Mouse (Mus musculus): ENCODE measurements around the gene Dgkq.
"Not testable (repeated sequence)": the region's sequence is repeated elsewhere in the genome, so short reads cannot be mapped to it uniquely, and the experiment has no call there.

Dgkq gene

DNA sequence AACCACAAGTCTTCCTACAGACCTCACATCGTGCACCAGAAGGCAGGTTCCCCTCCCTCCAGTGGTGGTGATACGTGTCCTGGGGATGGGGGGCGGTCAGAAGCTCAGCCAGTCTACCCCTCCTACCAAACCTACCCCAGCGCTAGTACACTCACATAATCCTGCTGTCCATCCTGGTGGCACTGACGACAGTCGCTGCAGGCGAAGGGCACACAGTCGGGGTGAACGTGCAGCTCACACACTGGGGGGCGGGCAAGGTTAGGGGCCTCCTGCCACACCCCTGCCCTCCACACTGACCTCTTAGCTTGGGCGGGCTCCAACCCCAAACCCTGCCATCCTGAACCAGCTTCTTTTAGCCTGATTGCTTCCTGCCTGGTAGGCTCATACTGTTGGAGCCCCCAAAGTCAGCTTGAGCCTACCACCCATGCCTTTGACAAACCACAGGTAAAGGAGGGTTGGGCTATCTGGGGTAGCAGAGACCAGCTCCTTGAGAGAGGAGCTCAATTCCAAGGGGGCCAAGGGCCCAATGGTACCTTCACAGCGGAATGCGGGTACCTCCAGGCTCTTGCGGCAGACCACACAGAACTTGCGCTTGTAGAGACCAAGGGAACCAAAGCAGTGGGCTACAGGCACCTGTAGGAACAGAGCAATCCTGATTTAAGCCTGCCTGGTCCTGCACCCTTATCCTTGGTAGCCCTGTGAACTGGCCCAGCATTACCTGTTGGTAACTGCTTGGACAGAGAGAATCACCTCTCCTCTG, 13.4 kb downstream of the Dgkq start:
- DNase-seq (ENCODE audit: extremely low read depth, low read depth, low spot score), result no peak

GRCm38 (mm10) chr5:108655381-108655780, 14.1 kb downstream of the Dgkq start:
- no peak for DNase-seq (ENCODE audit: extremely low read depth, low read depth, low spot score)

GRCm38 (mm10) chr5:108654444-108654990, 15.0 kb downstream of the Dgkq start:
- DNase-seq (ENCODE audit: extremely low read depth, low read depth, low spot score), result no peak

- no peak for DNase-seq (ENCODE audit: extremely low read depth, low read depth, low spot score)
Observed at GRCm38 (mm10) chr5:108653341-108653740, 16.1 kb downstream of the Dgkq start.

DNA sequence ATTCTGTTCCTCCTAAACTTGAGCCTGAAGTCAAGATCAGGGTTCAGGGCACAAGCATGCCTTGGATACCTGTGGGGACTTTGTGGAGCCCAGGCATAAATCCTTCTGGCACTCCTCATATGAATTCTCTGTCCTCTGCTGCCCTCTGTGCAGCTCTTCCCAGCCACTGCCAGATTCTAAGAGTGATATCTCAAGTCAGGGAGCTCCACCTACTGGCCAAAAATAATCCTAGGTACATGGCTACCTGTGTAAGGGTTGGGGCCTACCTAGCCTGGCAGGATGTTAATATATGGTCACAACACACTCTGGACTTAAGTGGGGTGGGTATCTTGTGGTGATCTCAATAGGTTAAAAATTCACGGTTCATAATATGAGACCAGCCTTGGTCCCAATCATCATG, 17.6 kb downstream of the Dgkq start:
- DNase-seq (ENCODE audit: extremely low read depth, low read depth, low spot score), result peak; percentile 23

- DNase-seq (ENCODE audit: extremely low read depth, low read depth, low spot score), result no peak
Observed at GRCm38 (mm10) chr5:108651136-108651720, 18.2 kb downstream of the Dgkq start.

DNA sequence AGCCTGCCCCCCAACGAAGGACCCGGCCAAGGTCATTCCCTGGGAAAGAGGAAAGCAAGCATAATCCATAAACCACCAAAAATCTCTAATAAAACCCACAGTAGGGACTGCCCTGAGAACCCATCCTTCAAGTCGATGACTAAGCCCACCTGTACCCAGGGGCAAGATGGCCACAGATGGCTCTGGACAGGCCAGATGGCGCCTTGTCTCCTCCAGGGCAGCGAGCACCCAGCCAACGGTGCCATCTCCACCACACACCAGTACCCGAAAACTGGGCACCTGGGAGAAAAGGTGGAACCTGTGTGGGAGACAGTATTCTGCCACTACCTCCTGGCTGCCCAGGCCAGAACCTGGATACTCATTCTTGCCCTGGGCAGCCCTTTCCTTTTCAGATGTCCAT, 19.1 kb downstream of the Dgkq start:
- DNase-seq (ENCODE audit: extremely low read depth, low read depth, low spot score), result no peak

- DNase-seq (ENCODE audit: extremely low read depth, low read depth, low spot score), result no peak
Observed at GRCm38 (mm10) chr5:108648937-108649576, 20.4 kb downstream of the Dgkq start.

DNA sequence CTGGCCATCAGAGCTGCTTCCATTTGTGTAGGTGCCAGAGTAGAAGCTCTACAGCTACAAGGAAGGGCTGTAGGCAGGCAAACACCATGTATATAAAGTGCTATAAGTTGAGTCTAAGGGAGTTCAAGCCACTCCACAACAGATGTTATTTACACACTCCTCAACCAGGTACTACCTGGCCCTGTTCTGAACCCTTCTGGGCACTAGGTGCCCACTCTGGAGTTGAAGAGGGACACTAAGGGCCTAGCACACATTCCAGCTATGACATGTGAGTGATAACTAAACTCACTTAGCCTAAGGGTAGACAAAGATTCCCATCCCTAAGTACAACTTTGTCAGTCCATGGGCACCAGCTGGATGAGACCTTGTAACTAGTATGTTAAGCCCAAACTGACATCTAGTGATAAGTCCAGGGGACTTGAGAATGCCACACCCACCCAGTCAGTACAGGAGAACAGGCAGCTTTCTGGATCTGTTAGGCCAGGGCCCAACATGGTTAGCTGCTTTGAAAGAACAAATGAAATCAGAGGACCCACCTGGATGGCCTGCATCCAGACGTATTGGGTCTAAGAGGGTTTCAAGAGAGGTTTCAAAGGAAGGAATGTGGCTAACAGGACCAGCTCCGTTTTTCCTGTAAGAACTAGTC, 21.5 kb downstream of the Dgkq start:
- no peak for DNase-seq (ENCODE audit: extremely low read depth, low read depth, low spot score)

DNA sequence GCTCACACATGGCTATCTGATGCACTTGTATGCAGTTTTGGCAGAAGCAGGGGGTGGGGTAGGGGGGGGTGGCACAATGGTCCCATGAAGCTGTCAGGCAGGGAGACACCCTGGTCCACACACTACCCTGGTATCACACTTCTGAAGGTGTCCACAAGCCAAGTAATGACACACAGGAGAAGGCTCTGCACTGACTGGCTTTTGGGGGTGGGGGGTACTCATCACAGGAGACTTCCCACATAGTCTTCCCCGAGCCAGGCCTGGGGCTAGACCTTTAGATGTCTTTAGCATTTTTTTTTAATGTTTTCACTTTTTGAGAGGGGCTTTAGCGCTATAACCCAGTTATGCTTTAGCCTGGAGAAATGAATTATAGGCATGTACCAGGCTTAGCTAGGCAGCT, 22.2 kb downstream of the Dgkq start:
- DNase-seq (ENCODE audit: extremely low read depth, low read depth, low spot score), result no peak

DNA sequence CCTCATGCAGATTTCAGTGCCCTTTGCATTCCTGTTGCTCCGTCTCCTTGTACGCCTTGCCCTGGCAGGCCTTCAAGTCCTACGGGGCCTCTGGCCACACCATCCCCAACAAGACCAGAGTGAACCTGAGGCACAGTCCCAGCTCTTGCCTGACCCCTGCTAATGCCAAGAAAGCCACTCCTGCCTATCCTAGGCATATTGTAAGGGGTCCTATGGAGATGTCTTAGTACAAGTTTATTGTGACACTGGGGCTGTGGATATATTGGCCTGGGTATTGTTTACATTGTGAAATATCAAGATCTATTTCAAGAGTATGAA, 23.2 kb downstream of the Dgkq start:
- DNase-seq (ENCODE audit: extremely low read depth, low read depth, low spot score), result no peak

- DNase-seq (ENCODE audit: extremely low read depth, low read depth, low spot score), result no peak
Observed at GRCm38 (mm10) chr5:108645651-108646342, 23.7 kb downstream of the Dgkq start.

DNA sequence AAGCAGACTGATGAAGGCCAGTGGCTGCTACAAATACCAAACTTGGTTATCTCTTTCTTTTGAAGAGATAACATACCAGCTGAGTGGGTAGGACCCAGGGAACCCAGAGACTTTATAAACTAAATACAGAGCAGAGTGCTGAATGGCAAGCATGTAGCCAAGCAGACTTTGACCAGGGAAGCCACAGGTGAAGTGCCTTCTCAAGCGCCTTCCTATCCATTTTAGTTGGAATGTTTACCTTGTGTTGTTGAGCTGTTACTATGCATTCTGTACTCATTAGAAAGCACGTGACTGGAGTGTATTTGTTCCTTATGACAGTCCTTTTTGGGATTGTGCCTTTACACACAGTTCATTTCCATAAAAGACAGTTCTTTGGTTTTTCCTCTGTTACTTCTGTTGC, 25.8 kb downstream of the Dgkq start:
- no peak for DNase-seq (ENCODE audit: extremely low read depth, low read depth, low spot score)

GRCm38 (mm10) chr5:108636172-108636571, 33.3 kb downstream of the Dgkq start:
- no peak for DNase-seq (ENCODE audit: extremely low read depth, low read depth, low spot score)

DNA sequence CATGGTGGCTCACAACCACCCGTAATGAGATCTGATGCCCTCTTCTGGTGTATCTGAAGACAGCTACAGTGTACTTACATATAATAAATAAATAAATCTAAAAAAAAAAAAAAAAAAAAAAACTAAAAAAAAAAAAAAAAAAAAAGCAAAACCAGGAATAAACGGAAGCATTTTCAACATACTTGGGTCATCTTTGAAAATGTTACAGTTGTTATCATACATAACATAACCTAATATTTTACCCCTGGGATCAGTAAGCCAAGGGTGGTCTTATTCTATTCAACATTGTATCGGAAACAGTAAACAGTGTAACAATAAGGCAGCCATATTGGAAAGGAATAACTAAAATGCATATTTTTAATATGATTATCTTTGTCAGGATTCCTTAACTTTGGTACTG, 35.4 kb downstream of the Dgkq start:
- DNase-seq (ENCODE audit: extremely low read depth, low read depth, low spot score), result not testable (repeated sequence)

DNA sequence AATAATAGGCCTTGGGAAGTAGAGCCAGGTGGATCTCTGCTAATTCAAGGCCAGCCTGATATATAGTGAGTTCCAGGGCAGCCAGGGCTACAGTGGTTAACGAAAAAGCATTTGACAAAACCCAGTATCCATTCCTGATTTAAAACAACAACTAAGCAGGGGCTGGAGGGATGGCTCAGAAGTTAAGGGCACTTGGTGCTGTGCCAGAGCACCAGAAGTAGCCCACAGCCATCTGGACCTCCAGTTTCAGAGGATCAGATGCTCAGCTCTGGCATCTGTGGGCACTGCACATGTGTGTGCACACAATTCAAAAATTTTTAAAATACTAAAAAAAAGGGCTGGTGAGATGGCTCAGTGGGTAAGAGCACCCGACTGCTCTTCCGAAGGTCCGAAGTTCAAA, 35.8 kb downstream of the Dgkq start:
- no peak for DNase-seq (ENCODE audit: extremely low read depth, low read depth, low spot score)

GRCm38 (mm10) chr5:108629634-108630483, 39.6 kb downstream of the Dgkq start, which contains the start of the genes Gak and Tmem175:
Gene Gak (minus strand): TSS chr5:108629755.
Gene Tmem175 (plus strand): TSS chr5:108629770.
- peak; percentile 45 for DNase-seq (ENCODE audit: extremely low read depth, low read depth, low spot score)

- DNase-seq (ENCODE audit: extremely low read depth, low read depth, low spot score), result no peak
Observed at GRCm38 (mm10) chr5:108628891-108629633, 40.4 kb downstream of the Dgkq start.

GRCm38 (mm10) chr5:108626050-108626660, 43.3 kb downstream of the Dgkq start:
- DNase-seq (ENCODE audit: extremely low read depth, low read depth, low spot score), result no peak
